Mouse (Mus musculus) embryonic facial prominence, embryonic 15.5 days (tissue): Measurements from ENCODE around the gene Gm45808. TPM values are rescaled to one million over a fixed set of nuclear protein-coding genes. Genes with fewer than 3 reads are reported as not detected.
"Not testable (repeated sequence)": the region's sequence is repeated elsewhere in the genome, so short reads cannot be mapped to it uniquely, and the experiment has no call there.

ENCODE experiments used
- ATAC-seq: fragments of 200-750 bp; cut with Nextera tagmentation; 2 replicates; pipeline ENCODE4 v1.8.0; 2017; ENCODE audit warnings: low read depth, moderate TSS enrichment; ENCODE audit not compliant: insufficient number of reproducible peaks, low FRiP score, low TSS enrichment
- H3K27ac ChIP-seq: fragments of 300-500 bp; sonication (generic); replicated peaks from 2 replicates; pipeline ENCODE4 v1.5.1; 2015; ENCODE audit warnings: mild to moderate bottlenecking, inconsistent platforms
- H3K27me3 ChIP-seq: fragments of 300-500 bp; sonication (generic); 2 replicates; pipeline ENCODE4 v1.6.1; 2015; ENCODE audit warnings: inconsistent platforms
- H3K36me3 ChIP-seq: fragments of 300-500 bp; sonication (generic); 2 replicates; pipeline ENCODE4 v1.6.1; 2015; ENCODE audit warnings: mild to moderate bottlenecking, inconsistent platforms
- H3K4me1 ChIP-seq: fragments of 300-500 bp; sonication (generic); 2 replicates; pipeline ENCODE4 v1.6.1; 2015; ENCODE audit warnings: inconsistent platforms
- H3K4me2 ChIP-seq: fragments of 300-500 bp; sonication (generic); replicated peaks from 2 replicates; pipeline ENCODE4 v1.6.1; 2015; ENCODE audit warnings: mild to moderate bottlenecking, inconsistent platforms
- H3K4me3 ChIP-seq: fragments of 300-500 bp; sonication (generic); replicated peaks from 2 replicates; pipeline ENCODE4 v1.5.1; 2015; ENCODE audit warnings: mild to moderate bottlenecking, inconsistent platforms
- H3K9ac ChIP-seq: fragments of 300-500 bp; sonication (generic); 2 replicates; pipeline ENCODE4 v1.6.1; 2015; ENCODE audit warnings: inconsistent platforms
- H3K9me3 ChIP-seq: fragments of 300-500 bp; sonication (generic); replicated peaks from 2 replicates; pipeline ENCODE4 v1.6.1; 2016; ENCODE audit warnings: inconsistent platforms
- WGBS: fragments of 180-500 bp; shearing (Covaris S2); methylation state at CpG from one replicate; pipeline ENCODE4 v1.1.7; 2015; 5-methylcytosine and 5-hydroxymethylcytosine counted together
- polyA plus RNA-seq: library from polyadenylated mRNA; unstranded; fragments of >200 nt; fragmentation: Nextera tagmentation; extraction: Ambion mirVana; gene quantifications from 2 replicates; pipeline ENCODE4 v1.2.1, GENCODE M21; 2015

Gm45808 gene
- polyA plus RNA-seq, 1 experiment from 2014 or later: not detected

DNA sequence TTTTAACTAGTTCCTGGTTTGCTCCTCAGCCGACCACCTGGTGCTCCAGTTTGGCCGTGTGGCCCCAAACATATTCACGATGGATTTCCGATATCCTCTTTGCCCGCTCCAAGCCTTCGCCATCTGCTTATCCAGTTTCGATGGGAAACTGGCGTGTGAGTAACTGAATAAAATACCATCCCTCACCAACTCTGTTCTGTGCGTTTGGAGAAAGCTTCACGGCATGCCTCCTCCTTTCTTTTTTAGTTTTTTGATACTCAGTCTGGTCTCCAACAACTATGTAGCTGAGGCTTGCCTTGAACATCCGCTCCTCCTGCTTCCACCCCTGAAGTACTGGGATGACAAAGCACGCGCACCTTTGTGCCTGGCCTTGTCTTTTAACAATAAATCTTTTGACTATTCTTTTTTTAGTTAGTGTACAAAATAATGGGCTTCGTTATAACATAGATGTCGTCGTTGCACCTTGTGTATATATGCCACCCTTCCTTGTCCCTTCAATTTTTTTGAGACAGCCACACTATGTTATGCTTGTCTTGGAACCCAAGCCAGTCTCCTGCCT lies 35.7 kb upstream of the Gm45808 start:
- ATAC-seq: no peak
- Histone ChIP-seq H3K4me2 (peak overlapping the region; percentile 52), H3K4me1 (peaks cover 36% of the 10 kb centered on the region), H3K9me3 (no peaks in the 10 kb centered on the region), H3K27ac (peak overlapping the region; percentile 92), H3K4me3 (peak overlapping the region; percentile 51), H3K36me3 (peaks cover 7% of the 10 kb centered on the region; the same call in 1 of the 2 replicates), H3K9ac (peak overlapping the region; percentile 39; the same call in 1 of the 2 replicates), H3K27me3 (no peaks in the 10 kb centered on the region)
- 55% methylated on average over 16 of the region's 16 CpGs for WGBS

- peaks cover 36% of the 10 kb centered on the region for H3K4me1 ChIP-seq
- H3K27ac ChIP-seq: peak overlapping the region; percentile 92
- H3K4me3 ChIP-seq: peak overlapping the region; percentile 51
- H3K9ac ChIP-seq: peak overlapping the region; percentile 39
- under 1% methylated on average over 28 of the region's 28 CpGs for WGBS
- H3K27me3 ChIP-seq: no peaks in the 10 kb centered on the region
- ATAC-seq: peak; percentile 79
- peak overlapping the region; percentile 52 for H3K4me2 ChIP-seq
- H3K36me3 ChIP-seq: peaks cover 7% of the 10 kb centered on the region; the same call in 1 of the 2 replicates
- H3K9me3 ChIP-seq: no peaks in the 10 kb centered on the region
These were observed 35.1 kb upstream of the Gm45808 start for GRCm38 (mm10) chr7:45521728-45522184.

DNA sequence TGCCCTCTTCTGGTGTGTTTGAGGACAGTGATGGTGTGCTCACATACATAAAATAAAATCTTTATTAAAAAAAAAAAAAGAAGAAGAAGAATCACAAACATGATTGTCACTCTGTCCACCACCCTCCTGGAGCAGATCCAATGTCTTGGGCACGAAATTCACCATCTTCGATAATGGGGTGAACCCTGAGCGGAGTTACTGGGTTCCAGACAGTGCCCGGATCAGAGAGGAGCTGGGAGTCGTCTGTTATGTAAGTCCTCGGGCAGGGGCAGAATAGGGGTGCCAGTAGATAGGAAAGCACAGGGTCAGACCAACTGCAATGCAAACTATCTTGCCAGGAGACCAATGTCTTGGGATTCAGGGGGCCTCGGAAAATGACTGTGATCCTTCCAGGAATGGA lies 34.0 kb upstream of the Gm45808 start:
- Histone ChIP-seq H3K9me3 (no peaks in the 10 kb centered on the region), H3K27me3 (no peaks in the 10 kb centered on the region), H3K4me3 (no peak overlapping the region), H3K4me1 (peaks cover 37% of the 10 kb centered on the region), H3K4me2 (no peak overlapping the region), H3K9ac (no peak overlapping the region), H3K27ac (0 out of 2 replicates have a peak overlapping the region, but pooled peaks have one; percentile 92), H3K36me3 (peaks cover 7% of the 10 kb centered on the region; the same call in 1 of the 2 replicates)
- ATAC-seq: no peak
- WGBS: 92% methylated on average over 7 of the region's 7 CpGs

GRCm38 (mm10) chr7:45519345-45520120 lies 32.9 kb upstream of the Gm45808 start:
- no peak overlapping the region for H3K4me2 ChIP-seq
- no peak overlapping the region for H3K9ac ChIP-seq
- H3K9me3 ChIP-seq: no peaks in the 10 kb centered on the region
- no peaks in the 10 kb centered on the region for H3K27me3 ChIP-seq
- no peak for ATAC-seq
- H3K27ac ChIP-seq: no peak overlapping the region
- H3K4me3 ChIP-seq: no peak overlapping the region
- WGBS: 78% methylated on average over 8 of the region's 8 CpGs
- H3K4me1 ChIP-seq: peaks cover 32% of the 10 kb centered on the region
- H3K36me3 ChIP-seq: peaks cover 7% of the 10 kb centered on the region; the same call in 1 of the 2 replicates

- H3K4me1 ChIP-seq: peaks cover 26% of the 10 kb centered on the region
- H3K27me3 ChIP-seq: no peaks in the 10 kb centered on the region
- peaks cover 4% of the 10 kb centered on the region; the same call in 1 of the 2 replicates for H3K36me3 ChIP-seq
- WGBS: 92% methylated on average over 16 of the region's 16 CpGs
- ATAC-seq: no peak
- no peak overlapping the region for H3K27ac ChIP-seq
- no peak overlapping the region for H3K9ac ChIP-seq
- no peaks in the 10 kb centered on the region for H3K9me3 ChIP-seq
- H3K4me2 ChIP-seq: no peak overlapping the region
- H3K4me3 ChIP-seq: no peak overlapping the region
These were observed 32.0 kb upstream of the Gm45808 start for GRCm38 (mm10) chr7:45518618-45519017.

- not testable (repeated sequence) for H3K27ac ChIP-seq, H3K4me3 ChIP-seq, ATAC-seq, H3K9me3 ChIP-seq, H3K4me2 ChIP-seq, H3K27me3 ChIP-seq, H3K9ac ChIP-seq, H3K36me3 ChIP-seq
- H3K4me1 ChIP-seq: peaks cover 13% of the 10 kb centered on the region; the same call in 1 of the 2 replicates
- whole genome bisulfite sequencing: 68% methylated on average over 5 of the region's 5 CpGs
These were observed 30.2 kb upstream of the Gm45808 start for GRCm38 (mm10) chr7:45516846-45517245.

GRCm38 (mm10) chr7:45515436-45515835 lies 28.8 kb upstream of the Gm45808 start:
- Histone ChIP-seq H3K4me2 (peak overlapping the region; percentile 29), H3K27ac (peak overlapping the region; percentile 28), H3K4me1 (peaks cover 7% of the 10 kb centered on the region; the same call in 1 of the 2 replicates), H3K27me3 (no peaks in the 10 kb centered on the region), H3K9ac (no peak overlapping the region), H3K9me3 (no peaks in the 10 kb centered on the region), H3K4me3 (no peak overlapping the region), H3K36me3 (no peaks in the 10 kb centered on the region)
- peak; percentile 68; the same call in 1 of the 2 replicates for ATAC-seq
- 23% methylated on average over 16 of the region's 16 CpGs for WGBS

- WGBS: 81% methylated on average over 7 of the region's 7 CpGs
- no peak overlapping the region for H3K4me2 ChIP-seq
- no peak overlapping the region for H3K4me3 ChIP-seq
- peaks cover 9% of the 10 kb centered on the region for H3K4me1 ChIP-seq
- H3K9me3 ChIP-seq: no peaks in the 10 kb centered on the region
- H3K9ac ChIP-seq: no peak overlapping the region
- no peaks in the 10 kb centered on the region for H3K36me3 ChIP-seq
- H3K27me3 ChIP-seq: no peaks in the 10 kb centered on the region
- H3K27ac ChIP-seq: 0 out of 2 replicates have a peak overlapping the region, but pooled peaks have one; percentile 8
- no peak for ATAC-seq
These were observed 27.8 kb upstream of the Gm45808 start for GRCm38 (mm10) chr7:45514411-45514810.

DNA sequence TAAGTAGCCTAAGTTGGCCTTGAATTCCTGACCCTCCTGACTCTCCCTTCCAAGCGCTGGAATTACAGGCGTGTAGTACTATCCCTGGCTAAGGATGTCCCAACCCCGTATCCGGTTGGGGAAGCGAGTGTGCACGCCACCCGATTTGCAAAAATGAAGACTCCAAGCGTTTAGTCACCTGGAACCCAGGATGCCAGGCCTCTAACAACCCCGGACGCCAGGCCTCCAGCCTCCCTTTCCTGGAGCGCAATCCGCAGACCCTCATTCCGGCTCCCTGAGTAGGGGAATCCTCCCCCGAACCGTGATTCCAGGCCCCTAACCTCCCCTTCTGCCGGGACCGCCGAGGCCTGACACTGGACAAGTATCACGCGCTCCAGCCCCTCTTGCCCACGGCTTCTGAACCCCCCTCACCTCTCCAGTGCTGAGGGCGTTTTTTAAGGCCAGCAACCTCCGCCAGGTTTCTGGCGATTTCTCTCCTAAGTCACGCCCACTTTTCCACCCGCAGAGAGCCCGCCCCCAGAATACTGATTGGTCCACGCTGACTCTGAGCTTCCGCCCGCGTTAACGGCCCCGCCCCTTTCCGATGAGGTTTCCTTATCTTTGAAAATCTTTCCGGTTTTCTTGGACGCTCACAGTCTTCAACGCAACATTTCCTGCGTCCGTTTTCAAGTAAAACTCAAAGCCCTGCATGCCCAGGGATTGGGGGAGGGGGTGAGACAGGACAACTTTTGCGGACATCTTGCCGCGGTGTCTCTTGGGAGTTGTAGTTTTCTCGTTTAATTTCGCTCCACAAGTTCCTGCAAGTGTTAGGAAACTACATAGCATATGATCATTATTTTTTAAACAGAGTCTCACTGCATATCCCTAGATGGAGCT lies 23.5 kb upstream of the Gm45808 start, which contains the start of gene Nucb1:
Gene Nucb1 (minus strand): TSS at position 495 of the 876 bp plus-strand sequence.
- peak within 1 kb of the TSS; percentile 98 for H3K27ac ChIP-seq
- H3K4me3 ChIP-seq: peak within 1 kb of the TSS; percentile 82
- H3K4me1 ChIP-seq: peaks cover 18% of the 10 kb centered on the region
- no peaks in the 10 kb centered on the region for H3K9me3 ChIP-seq
- H3K9ac ChIP-seq: peak within 1 kb of the TSS; percentile 65
- H3K36me3 ChIP-seq: peaks cover 20% of the 10 kb centered on the region
- under 1% methylated on average over 44 of the region's 44 CpGs for WGBS
- H3K27me3 ChIP-seq: no peaks in the 10 kb centered on the region
- ATAC-seq: peak; percentile 90
- H3K4me2 ChIP-seq: peak within 1 kb of the TSS; percentile 92

DNA sequence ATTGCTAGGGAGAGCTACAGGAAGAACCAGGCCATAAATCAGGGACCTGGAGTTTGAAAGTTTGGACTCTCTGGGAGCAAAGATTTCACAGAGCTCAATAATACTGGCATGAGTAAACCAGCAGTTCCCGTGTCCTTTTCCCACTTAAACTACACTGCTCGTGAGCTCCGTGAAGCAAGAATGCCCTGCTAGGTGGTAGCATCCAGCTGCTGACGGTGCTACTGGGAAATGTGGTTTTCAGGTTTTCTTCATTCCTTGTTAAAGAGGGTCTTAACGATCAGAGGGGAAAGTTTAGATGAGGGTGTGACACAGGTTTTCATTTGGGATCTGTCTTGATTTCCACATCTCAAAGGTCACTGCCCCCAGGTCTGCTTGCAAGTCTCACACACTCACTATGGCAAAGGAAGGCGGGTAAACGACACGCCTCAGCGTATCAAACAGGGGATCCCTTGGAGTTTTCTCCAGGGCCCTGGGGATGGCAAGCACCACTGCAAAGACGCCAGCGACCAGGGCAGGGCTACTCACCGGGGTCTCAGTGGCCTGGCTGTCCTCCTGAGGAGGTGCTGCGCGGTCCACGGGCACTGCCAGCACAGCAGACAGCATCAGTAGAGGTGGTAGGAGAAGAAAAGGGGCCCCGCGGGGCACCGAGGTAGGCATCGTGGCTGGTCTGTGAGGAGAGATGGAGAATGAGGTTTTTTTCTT lies 22.7 kb upstream of the Gm45808 start:
- no peaks in the 10 kb centered on the region for H3K9me3 ChIP-seq
- H3K27me3 ChIP-seq: no peaks in the 10 kb centered on the region
- H3K36me3 ChIP-seq: peaks cover 20% of the 10 kb centered on the region
- ATAC-seq: no peak
- peak overlapping the region; percentile 82 for H3K4me3 ChIP-seq
- peak overlapping the region; percentile 98; the same call in 1 of the 2 replicates for H3K27ac ChIP-seq
- peak overlapping the region; percentile 65 for H3K9ac ChIP-seq
- H3K4me1 ChIP-seq: peaks cover 17% of the 10 kb centered on the region
- WGBS: 26% methylated on average over 19 of the region's 19 CpGs
- peak overlapping the region; percentile 92 for H3K4me2 ChIP-seq
